Mouse (Mus musculus): ENCODE measurements around the gene Olfr1274-ps.
"Not testable (repeated sequence)": the region's sequence is repeated elsewhere in the genome, so short reads cannot be mapped to it uniquely, and the experiment has no call there.

Gene Olfr1274-ps

DNA sequence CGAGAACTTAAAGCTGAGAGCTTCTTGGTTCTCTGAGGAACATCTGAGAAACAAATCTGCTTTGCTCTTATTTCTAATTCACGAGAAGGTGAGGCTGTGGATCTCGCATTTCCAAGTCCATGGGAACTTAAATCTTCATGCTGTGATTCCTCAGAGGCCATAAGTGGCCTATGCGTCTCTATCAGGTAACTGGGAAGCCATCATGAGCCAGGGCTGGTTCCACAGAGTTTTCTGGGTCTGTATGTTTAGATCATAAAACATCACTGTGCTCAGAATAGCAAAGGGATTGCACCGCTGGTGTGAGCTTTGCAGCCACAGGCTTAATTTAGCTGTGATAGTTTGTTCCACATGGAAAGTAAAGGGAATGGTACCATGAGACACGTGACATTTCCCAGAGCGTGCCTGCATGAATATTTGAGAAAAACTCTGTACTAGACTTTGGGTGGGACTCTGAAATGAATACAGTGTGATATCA, at the start of gene Olfr1274-ps:
Gene Olfr1274-ps, plus strand, starts transcription at position 51 of the 475 bp plus-strand sequence.
- DNase-seq (ENCODE audit: low spot score in 2 of 2): not testable (repeated sequence)

DNA sequence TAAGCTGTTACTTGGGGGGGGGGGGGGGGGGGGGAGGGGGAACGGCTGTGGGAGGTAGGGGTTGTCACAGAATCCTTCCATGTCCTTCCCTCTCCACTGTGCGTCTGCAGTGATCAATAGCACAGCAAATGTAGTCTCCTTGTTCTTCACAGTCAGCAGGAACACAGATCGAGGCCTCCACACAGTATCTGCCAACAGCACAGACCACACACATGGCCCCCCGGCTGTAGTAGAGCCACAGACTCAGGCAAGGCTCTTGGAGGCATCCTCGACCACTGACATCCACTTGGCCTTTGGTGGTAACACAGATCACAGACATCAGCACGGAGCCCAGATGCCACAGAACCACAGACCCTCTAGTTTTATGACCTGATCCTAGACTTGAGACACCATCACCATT, 47.4 kb upstream of the Olfr1274-ps start:
- not testable (repeated sequence) for DNase-seq (ENCODE audit: low spot score in 2 of 2)

DNA sequence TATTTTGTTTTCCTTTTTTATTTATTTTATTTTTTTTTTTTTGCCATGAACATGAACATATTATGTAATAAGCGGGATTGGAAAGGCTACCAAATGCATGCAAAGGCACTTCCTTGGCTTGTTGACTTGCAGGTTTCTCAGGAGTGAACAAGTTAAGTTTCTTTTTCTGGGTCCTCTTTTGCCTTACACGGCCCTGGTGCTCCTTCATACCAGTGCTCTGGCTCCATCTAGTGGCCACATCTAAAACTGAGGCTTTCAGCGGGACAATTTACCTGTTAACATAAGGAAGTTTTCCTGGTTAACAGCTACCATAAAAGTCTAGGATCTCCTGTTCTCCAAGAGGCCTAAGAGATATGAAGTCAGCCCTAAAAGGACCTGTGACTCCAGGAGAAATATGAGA, 46.9 kb upstream of the Olfr1274-ps start:
- not testable (repeated sequence) for DNase-seq (ENCODE audit: low spot score in 2 of 2)

DNA sequence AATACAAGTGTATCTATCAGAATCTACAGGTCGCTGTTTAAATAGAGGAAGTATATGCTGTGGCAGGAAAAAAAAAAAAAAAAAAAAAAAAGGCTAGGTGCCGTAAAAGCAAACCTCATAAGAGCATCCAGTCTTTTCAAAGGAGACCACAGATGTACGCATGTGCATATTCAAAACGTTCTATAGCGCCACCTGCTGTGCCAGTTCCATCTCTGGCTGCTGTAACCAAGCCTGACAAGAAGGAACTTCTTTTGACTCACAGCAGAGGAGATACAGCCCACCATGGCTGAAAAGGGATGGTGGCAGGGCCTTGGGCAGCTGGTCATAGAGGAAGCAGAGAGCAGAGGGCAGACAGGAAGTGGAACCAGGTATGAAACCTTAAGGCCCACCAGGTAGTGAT, 39.3 kb upstream of the Olfr1274-ps start:
- DNase-seq (ENCODE audit: low spot score in 2 of 2): not testable (repeated sequence)

DNA sequence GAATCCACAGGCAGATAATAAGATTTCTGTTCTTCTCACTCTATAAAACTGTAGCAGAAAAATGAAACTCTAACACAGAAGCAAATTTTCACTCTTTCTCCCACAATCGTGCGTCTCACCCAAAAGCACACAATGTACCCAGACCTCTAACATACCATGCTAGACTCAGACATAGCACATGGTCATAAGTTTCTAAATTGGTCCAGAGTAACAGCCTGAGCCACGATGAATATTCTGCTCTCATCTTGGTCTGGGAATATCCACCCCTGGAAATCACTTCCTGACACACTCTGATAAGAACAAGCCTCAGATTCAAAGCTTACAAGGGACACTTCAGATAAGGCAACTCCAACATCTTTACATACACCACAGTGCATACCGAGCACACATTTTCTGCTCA, 38.3 kb upstream of the Olfr1274-ps start:
- DNase-seq (ENCODE audit: low spot score in 2 of 2): not testable (repeated sequence)

DNA sequence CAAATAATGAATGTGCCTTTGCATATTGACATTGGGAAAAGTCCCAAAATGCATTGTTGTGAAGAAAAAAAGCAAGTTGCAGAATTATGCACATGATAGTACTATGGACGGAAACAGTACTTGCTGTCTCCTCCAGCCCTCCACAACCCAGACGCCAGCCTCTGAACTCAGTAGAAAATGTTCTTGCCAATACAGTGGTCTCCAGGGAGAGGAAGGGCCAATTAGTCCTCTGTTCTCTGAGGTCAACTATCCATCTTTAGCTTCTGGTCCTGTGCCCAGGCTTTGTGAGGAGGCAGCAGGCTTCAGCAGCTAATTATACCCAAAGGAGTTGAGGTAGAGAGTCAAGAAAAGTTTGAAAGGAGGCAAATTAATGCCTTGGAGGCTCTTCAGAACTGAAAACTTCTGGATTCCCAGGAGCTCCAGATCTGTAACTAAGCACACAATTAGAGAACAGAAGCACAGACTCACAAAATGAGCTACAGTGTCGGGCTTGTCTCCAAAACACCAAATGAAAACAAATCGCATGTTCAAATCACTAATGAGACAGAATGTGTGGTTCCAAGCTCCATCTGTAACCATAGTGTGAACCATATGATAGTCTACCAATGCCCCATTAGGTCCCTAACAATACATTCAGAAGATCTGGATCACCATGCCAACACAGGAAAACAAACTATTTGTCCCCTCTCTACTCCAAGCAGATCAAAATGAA, 15.8 kb downstream of the Olfr1274-ps start:
- DNase-seq (ENCODE audit: low spot score in 2 of 2): not testable (repeated sequence)

DNA sequence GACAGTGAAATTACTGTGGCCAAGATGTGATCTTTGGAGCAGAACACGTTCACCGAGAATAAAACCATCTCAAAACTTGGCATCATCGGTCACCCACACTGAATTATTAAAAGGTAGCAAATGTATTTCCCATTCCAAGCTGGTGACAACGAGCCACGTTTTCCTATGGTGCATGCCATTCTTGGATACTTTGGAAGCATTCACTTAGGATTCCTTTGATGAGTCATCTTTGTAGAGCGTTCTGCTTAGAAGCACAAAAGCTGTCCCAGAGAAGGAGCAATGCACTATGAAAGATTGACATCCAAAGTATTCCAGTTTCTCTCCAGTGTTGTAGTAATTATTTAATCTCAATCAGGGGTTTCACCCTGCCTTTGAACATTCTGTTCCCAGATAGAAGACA, 23.8 kb downstream of the Olfr1274-ps start:
- not testable (repeated sequence) for DNase-seq (ENCODE audit: low spot score in 2 of 2)

DNA sequence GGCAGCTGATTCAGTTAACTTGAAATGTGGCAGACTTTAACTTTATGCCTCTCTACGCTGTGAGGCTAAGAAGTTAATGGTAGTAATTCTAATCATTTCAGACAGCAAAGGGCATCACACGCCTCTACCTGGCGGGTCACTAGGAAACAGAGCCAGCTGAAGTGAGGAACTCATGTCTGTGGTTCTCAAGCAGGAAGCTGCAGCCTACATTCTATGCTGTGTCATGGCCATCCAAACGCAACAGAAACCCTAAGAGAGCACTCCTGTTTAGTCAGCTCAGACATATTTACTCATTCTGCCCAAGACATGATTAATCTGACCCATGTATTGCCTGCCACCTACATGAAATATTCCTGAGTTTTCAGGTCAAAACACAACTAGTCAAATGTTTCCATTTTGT, 26.5 kb downstream of the Olfr1274-ps start:
- not testable (repeated sequence) for DNase-seq (ENCODE audit: low spot score in 2 of 2)

DNA sequence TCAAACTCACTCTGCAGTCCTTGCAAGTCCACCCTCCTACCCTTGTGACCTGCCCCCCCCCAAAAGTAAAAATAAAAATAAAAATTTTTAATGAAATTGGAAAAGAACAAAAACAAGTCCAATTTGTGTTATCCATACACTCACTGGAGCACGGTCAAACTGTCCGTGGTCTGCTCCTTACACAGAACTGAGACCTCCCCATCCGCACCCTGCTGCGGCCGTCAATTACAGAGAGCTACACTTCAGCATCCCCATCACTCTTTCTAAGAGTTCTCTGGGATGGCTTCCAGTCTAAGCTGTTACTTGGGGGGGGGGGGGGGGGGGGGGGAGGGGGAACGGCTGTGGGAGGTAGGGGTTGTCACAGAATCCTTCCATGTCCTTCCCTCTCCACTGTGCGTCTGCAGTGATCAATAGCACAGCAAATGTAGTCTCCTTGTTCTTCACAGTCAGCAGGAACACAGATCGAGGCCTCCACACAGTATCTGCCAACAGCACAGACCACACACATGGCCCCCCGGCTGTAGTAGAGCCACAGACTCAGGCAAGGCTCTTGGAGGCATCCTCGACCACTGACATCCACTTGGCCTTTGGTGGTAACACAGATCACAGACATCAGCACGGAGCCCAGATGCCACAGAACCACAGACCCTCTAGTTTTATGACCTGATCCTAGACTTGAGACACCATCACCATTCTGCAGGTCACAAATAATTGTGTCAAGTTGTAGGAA, 30.7 kb downstream of the Olfr1274-ps start:
- not testable (repeated sequence) for DNase-seq (ENCODE audit: low spot score in 2 of 2)

DNA sequence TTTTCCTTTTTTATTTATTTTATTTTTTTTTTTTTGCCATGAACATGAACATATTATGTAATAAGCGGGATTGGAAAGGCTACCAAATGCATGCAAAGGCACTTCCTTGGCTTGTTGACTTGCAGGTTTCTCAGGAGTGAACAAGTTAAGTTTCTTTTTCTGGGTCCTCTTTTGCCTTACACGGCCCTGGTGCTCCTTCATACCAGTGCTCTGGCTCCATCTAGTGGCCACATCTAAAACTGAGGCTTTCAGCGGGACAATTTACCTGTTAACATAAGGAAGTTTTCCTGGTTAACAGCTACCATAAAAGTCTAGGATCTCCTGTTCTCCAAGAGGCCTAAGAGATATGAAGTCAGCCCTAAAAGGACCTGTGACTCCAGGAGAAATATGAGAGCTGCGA, 31.3 kb downstream of the Olfr1274-ps start:
- DNase-seq (ENCODE audit: low spot score in 2 of 2): not testable (repeated sequence)

DNA sequence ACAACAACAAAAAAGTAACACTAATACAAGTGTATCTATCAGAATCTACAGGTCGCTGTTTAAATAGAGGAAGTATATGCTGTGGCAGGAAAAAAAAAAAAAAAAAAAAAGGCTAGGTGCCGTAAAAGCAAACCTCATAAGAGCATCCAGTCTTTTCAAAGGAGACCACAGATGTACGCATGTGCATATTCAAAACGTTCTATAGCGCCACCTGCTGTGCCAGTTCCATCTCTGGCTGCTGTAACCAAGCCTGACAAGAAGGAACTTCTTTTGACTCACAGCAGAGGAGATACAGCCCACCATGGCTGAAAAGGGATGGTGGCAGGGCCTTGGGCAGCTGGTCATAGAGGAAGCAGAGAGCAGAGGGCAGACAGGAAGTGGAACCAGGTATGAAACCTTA, 39.0 kb downstream of the Olfr1274-ps start:
- not testable (repeated sequence) for DNase-seq (ENCODE audit: low spot score in 2 of 2)

DNA sequence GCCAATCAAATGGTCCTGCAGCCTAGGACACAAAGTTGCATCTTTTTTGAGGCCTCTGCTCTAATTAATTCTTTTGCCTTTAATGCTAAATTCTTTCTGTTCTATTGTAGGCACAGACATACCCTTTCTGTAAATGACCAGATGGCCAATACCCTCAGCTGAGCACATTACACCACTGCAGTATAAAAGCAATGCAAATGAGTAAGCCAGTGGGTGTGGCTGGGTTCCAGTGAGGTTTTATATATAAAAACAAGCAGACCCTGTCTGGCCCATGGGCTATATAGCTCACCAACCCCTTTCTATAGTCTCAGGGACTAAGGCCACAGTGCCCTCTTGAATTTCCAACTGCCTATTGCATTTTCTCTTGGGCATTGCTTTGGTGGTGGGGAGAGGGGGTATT, 41.7 kb downstream of the Olfr1274-ps start:
- DNase-seq (ENCODE audit: low spot score in 2 of 2): not testable (repeated sequence)

DNA sequence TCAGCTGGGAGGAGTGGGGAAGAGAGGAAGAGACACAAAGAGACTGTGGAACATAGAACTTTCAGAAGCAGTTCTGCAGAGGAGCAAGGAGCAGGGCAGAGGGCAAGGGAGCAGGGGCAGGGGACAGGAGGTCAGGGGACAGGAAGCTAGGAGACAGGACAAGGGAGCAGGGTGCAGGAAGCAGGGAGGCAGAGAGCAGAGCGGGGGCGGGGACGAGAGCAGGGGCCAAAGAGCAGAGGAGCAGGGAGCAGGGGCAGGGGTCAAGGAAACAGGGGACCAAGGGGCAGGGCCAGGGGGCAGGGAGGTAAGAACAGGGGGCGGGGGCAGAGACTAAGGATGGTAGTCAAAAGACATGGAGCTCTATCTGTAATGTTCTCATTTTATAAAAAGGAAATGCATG, 43.3 kb downstream of the Olfr1274-ps start:
- not testable (repeated sequence) for DNase-seq (ENCODE audit: low spot score in 2 of 2)

DNA sequence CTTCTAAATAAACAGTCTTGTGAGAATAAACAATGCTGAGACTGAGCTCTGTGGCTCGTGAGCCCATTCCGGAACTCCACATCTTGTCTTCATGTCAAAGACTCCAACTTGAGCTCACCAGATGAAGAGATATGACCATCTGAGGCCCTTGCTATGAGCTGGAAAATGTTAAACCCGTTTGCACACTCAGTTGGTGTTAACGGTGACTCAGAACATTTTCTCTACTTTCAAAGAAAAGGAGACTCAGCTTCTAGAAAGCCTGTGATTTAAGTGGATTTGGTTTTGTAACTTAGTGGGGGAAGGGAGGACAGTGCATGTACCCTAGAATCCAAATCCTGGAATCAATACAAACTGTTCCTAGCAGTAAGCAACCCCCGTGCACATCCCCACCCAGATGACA, 45.3 kb downstream of the Olfr1274-ps start:
- no peak for DNase-seq (ENCODE audit: low spot score in 2 of 2)

DNA sequence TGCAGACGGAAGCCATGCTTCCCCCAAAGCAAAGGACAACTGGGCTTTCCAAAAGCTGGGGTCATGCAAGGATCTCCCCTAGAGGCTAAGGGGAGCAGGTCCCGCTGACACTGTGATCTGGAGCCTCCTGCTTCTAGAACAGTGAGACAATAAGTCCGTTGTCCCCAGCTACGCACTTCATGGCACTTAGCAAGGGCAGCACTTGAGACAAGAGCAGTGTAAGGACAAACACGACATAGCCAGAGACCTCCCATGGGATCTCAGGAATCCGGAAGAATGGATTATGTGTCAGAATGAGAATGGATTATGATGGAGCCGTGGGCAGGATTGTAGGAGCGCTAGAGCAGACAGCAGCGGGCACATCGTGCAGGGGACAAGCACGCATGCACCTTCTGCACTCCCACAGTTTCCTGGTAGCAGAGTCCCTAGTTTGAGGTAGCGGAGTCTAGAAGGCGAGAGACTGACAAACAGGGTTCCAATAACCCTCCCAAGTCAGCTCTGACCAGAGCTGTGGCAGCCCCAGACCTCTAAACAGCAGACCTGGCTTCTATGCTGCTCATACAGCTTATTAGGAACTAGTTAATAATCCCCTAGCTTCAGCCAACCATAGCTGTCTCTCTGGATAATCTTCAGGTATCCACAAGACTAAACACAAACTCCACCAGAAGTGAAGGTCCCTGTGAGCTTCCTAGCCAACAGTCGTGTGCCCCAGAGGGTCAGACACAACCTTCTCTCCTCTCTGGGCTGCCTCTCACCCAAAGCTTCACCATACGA, 50.7 kb downstream of the Olfr1274-ps start:
- no peak for DNase-seq (ENCODE audit: low spot score in 2 of 2)

DNA sequence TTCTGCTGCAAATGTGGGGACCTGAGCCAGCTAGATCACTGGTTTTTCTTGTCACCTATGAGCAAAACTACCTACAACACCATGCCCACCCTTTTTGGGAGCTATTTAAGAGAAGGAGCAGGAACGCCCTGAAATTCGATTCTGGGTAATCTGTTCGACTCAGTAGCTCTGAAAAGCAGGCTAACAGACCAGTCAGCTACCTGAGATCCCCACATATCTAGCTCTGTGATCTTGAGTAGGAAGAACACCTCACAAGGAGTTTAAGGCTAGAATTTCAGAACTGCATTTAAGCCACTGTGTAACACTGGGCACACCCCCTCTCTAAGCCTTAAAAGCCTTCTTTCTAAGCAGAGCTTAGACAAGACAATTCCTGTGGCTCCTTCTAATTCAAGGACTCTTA, 53.9 kb downstream of the Olfr1274-ps start:
- no peak for DNase-seq (ENCODE audit: low spot score in 2 of 2)

Measured in spleen, postnatal 4 days (tissue).